Mouse (Mus musculus) kidney, embryonic 16.5 days (tissue): ENCODE results near the gene Lpcat1. TPM values are rescaled to one million over a fixed set of nuclear protein-coding genes. Genes with fewer than 3 reads are reported as not detected.

Experiments
- ATAC-seq: fragments of 200-750 bp; cut with Nextera tagmentation; 2 replicates; pipeline ENCODE4 v1.8.0; 2017; ENCODE audit warnings: moderate TSS enrichment; ENCODE audit not compliant: low FRiP score, low TSS enrichment
- H3K27ac ChIP-seq: fragments of 300-500 bp; sonication (generic); 2 replicates; pipeline ENCODE4 v1.5.1; 2014; ENCODE audit warnings: low read length
- H3K27me3 ChIP-seq: fragments of 300-500 bp; sonication (generic); 2 replicates; pipeline ENCODE4 v1.6.1; 2014; ENCODE audit warnings: low read length, control low read depth, mixed read lengths; ENCODE audit not compliant: insufficient read depth
- H3K36me3 ChIP-seq: fragments of 300-500 bp; sonication (generic); 2 replicates; pipeline ENCODE4 v1.6.1; 2014; ENCODE audit warnings: low read length, control low read depth, mixed read lengths; ENCODE audit not compliant: insufficient read depth
- H3K4me1 ChIP-seq: fragments of 300-500 bp; sonication (generic); 2 replicates; pipeline ENCODE4 v1.6.1; 2014; ENCODE audit warnings: low read length, control low read depth, mixed read lengths; ENCODE audit not compliant: insufficient read depth
- H3K4me2 ChIP-seq: fragments of 300-500 bp; sonication (generic); replicated peaks from 2 replicates; pipeline ENCODE4 v1.6.1; 2014; ENCODE audit warnings: low read depth, low read length
- H3K4me3 ChIP-seq: fragments of 300-500 bp; sonication (generic); 2 replicates; pipeline ENCODE4 v1.5.1; 2014; ENCODE audit warnings: mild to moderate bottlenecking, low read length
- H3K9ac ChIP-seq: fragments of 300-500 bp; sonication (generic); replicated peaks from 2 replicates; pipeline ENCODE4 v1.6.1; 2014; ENCODE audit warnings: low read length
- H3K9me3 ChIP-seq: fragments of 300-500 bp; sonication (generic); 2 replicates; pipeline ENCODE4 v1.6.1; 2016; ENCODE audit warnings: low read length, control low read depth
- WGBS: fragments of 180-500 bp; shearing (Covaris S2); extraction: QIAGEN DNeasy Blood & Tissue Kit; methylation state at CpG from one replicate; pipeline ENCODE4 v1.1.7; 2014; 5-methylcytosine and 5-hydroxymethylcytosine counted together
- polyA plus RNA-seq: library from polyadenylated mRNA; unstranded; fragments of >200 nt; fragmentation: Nextera tagmentation; extraction: Ambion mirVana; gene quantifications from 2 replicates; pipeline ENCODE4 v1.2.1, GENCODE M21; 2015

Gene Lpcat1
- polyA plus RNA-seq, 1 experiment from 2014 or later, result 31.1 TPM

- no peaks in the 10 kb centered on the region for H3K9me3 ChIP-seq
- no peak overlapping the region for H3K4me3 ChIP-seq
- WGBS, result 70% methylated on average over 3 of the region's 3 CpGs
- ATAC-seq, result no peak
- 0 out of 2 replicates have a peak, but pooled peaks cover 3% of the 10 kb centered on the region for H3K36me3 ChIP-seq
- H3K4me1 ChIP-seq, result peaks cover 26% of the 10 kb centered on the region
- no peaks in the 10 kb centered on the region for H3K27me3 ChIP-seq
- H3K9ac ChIP-seq, result no peak overlapping the region
- no peak overlapping the region for H3K4me2 ChIP-seq
- H3K27ac ChIP-seq, result no peak overlapping the region
Observed at GRCm38 (mm10) chr13:73472481-73472880, 5.5 kb downstream of the Lpcat1 start.

- Histone ChIP-seq H3K4me2 (no peak overlapping the region), H3K9me3 (no peaks in the 10 kb centered on the region), H3K4me1 (peaks cover 16% of the 10 kb centered on the region), H3K36me3 (0 out of 2 replicates have a peak, but pooled peaks cover 3% of the 10 kb centered on the region), H3K27me3 (no peaks in the 10 kb centered on the region), H3K9ac (no peak overlapping the region), H3K4me3 (no peak overlapping the region), H3K27ac (no peak overlapping the region)
- WGBS, result 96% methylated on average over 2 of the region's 2 CpGs
- ATAC-seq, result no peak
Observed at GRCm38 (mm10) chr13:73473746-73474145, 6.7 kb downstream of the Lpcat1 start.

GRCm38 (mm10) chr13:73474163-73474562 is 7.2 kb downstream of the Lpcat1 start:
- 0 out of 2 replicates have a peak, but pooled peaks cover 3% of the 10 kb centered on the region for H3K36me3 ChIP-seq
- WGBS, result 83% methylated on average over 6 of the region's 6 CpGs

GRCm38 (mm10) chr13:73475058-73475980 is 8.3 kb downstream of the Lpcat1 start:
- ATAC-seq, result no peak
- no peaks in the 10 kb centered on the region for H3K9me3 ChIP-seq
- H3K27me3 ChIP-seq, result no peaks in the 10 kb centered on the region
- no peak overlapping the region for H3K4me2 ChIP-seq
- 0 out of 2 replicates have a peak, but pooled peaks cover 3% of the 10 kb centered on the region for H3K4me1 ChIP-seq
- H3K36me3 ChIP-seq, result 0 out of 2 replicates have a peak, but pooled peaks cover 3% of the 10 kb centered on the region
- no peak overlapping the region for H3K4me3 ChIP-seq
- H3K27ac ChIP-seq, result no peak overlapping the region
- no peak overlapping the region for H3K9ac ChIP-seq
- 89% methylated on average over 12 of the region's 12 CpGs for WGBS

More at GRCm38 (mm10) chr13:73474163-73474562, 7.2 kb downstream of the Lpcat1 start:
- H3K4me2 ChIP-seq, result no peak overlapping the region
- ATAC-seq, result no peak
- H3K4me1 ChIP-seq, result peaks cover 12% of the 10 kb centered on the region
- H3K9me3 ChIP-seq, result no peaks in the 10 kb centered on the region
- H3K9ac ChIP-seq, result no peak overlapping the region
- H3K27me3 ChIP-seq, result no peaks in the 10 kb centered on the region
- H3K27ac ChIP-seq, result no peak overlapping the region
- no peak overlapping the region for H3K4me3 ChIP-seq

GRCm38 (mm10) chr13:73476259-73476658 is 9.3 kb downstream of the Lpcat1 start:
- Histone ChIP-seq H3K9ac (no peak overlapping the region), H3K27me3 (no peaks in the 10 kb centered on the region), H3K9me3 (no peaks in the 10 kb centered on the region), H3K36me3 (0 out of 2 replicates have a peak, but pooled peaks cover 3% of the 10 kb centered on the region), H3K4me3 (no peak overlapping the region), H3K27ac (no peak overlapping the region), H3K4me2 (no peak overlapping the region), H3K4me1 (no peaks in the 10 kb centered on the region)
- WGBS, result 91% methylated on average over 5 of the region's 5 CpGs
- no peak for ATAC-seq

- Histone ChIP-seq H3K27ac (no peak overlapping the region), H3K9me3 (no peaks in the 10 kb centered on the region), H3K27me3 (no peaks in the 10 kb centered on the region), H3K4me2 (no peak overlapping the region), H3K36me3 (0 out of 2 replicates have a peak, but pooled peaks cover 3% of the 10 kb centered on the region), H3K4me3 (no peak overlapping the region), H3K9ac (no peak overlapping the region), H3K4me1 (no peaks in the 10 kb centered on the region)
- ATAC-seq, result no peak
- WGBS, result 84% methylated on average over 8 of the region's 8 CpGs
Observed at GRCm38 (mm10) chr13:73476796-73477195, 9.8 kb downstream of the Lpcat1 start.

- 86% methylated on average over 2 of the region's 2 CpGs for WGBS
- no peaks in the 10 kb centered on the region for H3K9me3 ChIP-seq
- ATAC-seq, result no peak
- H3K4me2 ChIP-seq, result no peak overlapping the region
- H3K9ac ChIP-seq, result no peak overlapping the region
- H3K27ac ChIP-seq, result no peak overlapping the region
- H3K4me3 ChIP-seq, result no peak overlapping the region
- H3K4me1 ChIP-seq, result no peaks in the 10 kb centered on the region
- H3K36me3 ChIP-seq, result 0 out of 2 replicates have a peak, but pooled peaks cover 3% of the 10 kb centered on the region
- no peaks in the 10 kb centered on the region for H3K27me3 ChIP-seq
Observed at GRCm38 (mm10) chr13:73477841-73478240, 10.8 kb downstream of the Lpcat1 start.

GRCm38 (mm10) chr13:73482476-73482875 is 15.5 kb downstream of the Lpcat1 start:
- H3K9me3 ChIP-seq, result peaks cover 7% of the 10 kb centered on the region; the same call in 1 of the 2 replicates
- H3K4me1 ChIP-seq, result no peaks in the 10 kb centered on the region
- no peak overlapping the region for H3K4me3 ChIP-seq
- H3K9ac ChIP-seq, result no peak overlapping the region
- ATAC-seq, result no peak
- H3K4me2 ChIP-seq, result no peak overlapping the region
- no peak overlapping the region for H3K27ac ChIP-seq
- WGBS, result 73% methylated on average over 7 of the region's 7 CpGs
- no peaks in the 10 kb centered on the region for H3K27me3 ChIP-seq
- H3K36me3 ChIP-seq, result peaks cover 27% of the 10 kb centered on the region

GRCm38 (mm10) chr13:73483331-73483730 is 16.3 kb downstream of the Lpcat1 start:
- peaks cover 29% of the 10 kb centered on the region for H3K36me3 ChIP-seq
- peaks cover 7% of the 10 kb centered on the region; the same call in 1 of the 2 replicates for H3K9me3 ChIP-seq
- no peak overlapping the region for H3K4me3 ChIP-seq
- no peak for ATAC-seq
- H3K27me3 ChIP-seq, result no peaks in the 10 kb centered on the region
- no peak overlapping the region for H3K9ac ChIP-seq
- no peak overlapping the region for H3K4me2 ChIP-seq
- no peaks in the 10 kb centered on the region for H3K4me1 ChIP-seq
- H3K27ac ChIP-seq, result no peak overlapping the region
- WGBS, result 93% methylated on average over 6 of the region's 6 CpGs

GRCm38 (mm10) chr13:73484171-73484570 is 17.2 kb downstream of the Lpcat1 start:
- Histone ChIP-seq H3K36me3 (peaks cover 34% of the 10 kb centered on the region), H3K27me3 (no peaks in the 10 kb centered on the region), H3K9me3 (peaks cover 7% of the 10 kb centered on the region; the same call in 1 of the 2 replicates), H3K27ac (no peak overlapping the region), H3K4me2 (no peak overlapping the region), H3K4me1 (no peaks in the 10 kb centered on the region), H3K4me3 (no peak overlapping the region), H3K9ac (no peak overlapping the region)
- ATAC-seq, result no peak
- 73% methylated on average over 5 of the region's 5 CpGs for WGBS
